Mouse (Mus musculus) brain, embryonic 14.5 days (tissue): ENCODE measurements around the gene Gm21969. TPM values are rescaled to one million over a fixed set of nuclear protein-coding genes. Genes with fewer than 3 reads are reported as not detected.

Source experiments
- DNase-seq: peaks from one replicate; pipeline ENCODE4 v3.0.0-alpha.2; 2011; ENCODE audit warnings: low read depth
- CTCF ChIP-seq: fragments of 200-500 bp; IDR thresholded peaks from 2 replicates; pipeline ENCODE4 v1.5.1; 2012; ENCODE audit warnings: inconsistent platforms, mild to moderate bottlenecking, moderate library complexity, borderline replicate concordance; ENCODE audit not compliant: insufficient read depth, insufficient read length; ENCODE audit errors: extremely low read depth
- POLR2A ChIP-seq: fragments of 200-500 bp; IDR thresholded peaks from 2 replicates; pipeline ENCODE4 v1.6.1; 2012; ENCODE audit warnings: mild to moderate bottlenecking, inconsistent platforms, borderline replicate concordance; ENCODE audit not compliant: poor library complexity, insufficient read depth, insufficient read length, severe bottlenecking; ENCODE audit errors: extremely low read depth
- polyA plus RNA-seq: library from polyadenylated mRNA; depleted of rRNA; stranded (reverse); fragments of >200 nt; gene quantifications from 2 replicates; pipeline ENCODE4 v1.2.3, GENCODE M21; 2012; rRNA removed

Gene Gm21969
- polyA plus RNA-seq, 1 experiment, result not detected

- TF ChIP-seq CTCF (no peak), POLR2A (no peak)
- DNase-seq, result no peak
Measured at GRCm38 (mm10) chr4:139683728-139684638, 81.0 kb downstream of the Gm21969 start.

- TF ChIP-seq CTCF (peak; percentile 81), POLR2A (no peak)
- DNase-seq, result peak; percentile 67
Measured at GRCm38 (mm10) chr4:139684639-139685017, 81.6 kb downstream of the Gm21969 start.

GRCm38 (mm10) chr4:139688058-139688457, 85.1 kb downstream of the Gm21969 start:
- DNase-seq, result no peak
- TF ChIP-seq CTCF, result no peak
- TF ChIP-seq POLR2A, result no peak

GRCm38 (mm10) chr4:139689627-139690269, 86.8 kb downstream of the Gm21969 start:
- DNase-seq, result peak; percentile 64
- TF ChIP-seq CTCF, result no peak
- TF ChIP-seq POLR2A, result no peak

- no peak for DNase-seq
- TF ChIP-seq POLR2A (no peak), CTCF (no peak)
Measured at GRCm38 (mm10) chr4:139693315-139693714, 90.3 kb downstream of the Gm21969 start.

- DNase-seq, result no peak
- no peak for TF ChIP-seq POLR2A
- no peak for TF ChIP-seq CTCF
Measured at GRCm38 (mm10) chr4:139697755-139698154, 94.8 kb downstream of the Gm21969 start.

GRCm38 (mm10) chr4:139698602-139699001, 95.6 kb downstream of the Gm21969 start:
- TF ChIP-seq CTCF, result no peak
- TF ChIP-seq POLR2A, result no peak
- no peak for DNase-seq

GRCm38 (mm10) chr4:139702914-139703313, 99.9 kb downstream of the Gm21969 start:
- no peak for DNase-seq

GRCm38 (mm10) chr4:139703468-139703867, 100.5 kb downstream of the Gm21969 start:
- DNase-seq, result no peak
- TF ChIP-seq CTCF, result peak; percentile 35; the same call in 1 of the 2 replicates
- TF ChIP-seq POLR2A, result no peak

More at GRCm38 (mm10) chr4:139702914-139703313, 99.9 kb downstream of the Gm21969 start:
- TF ChIP-seq POLR2A (no peak), CTCF (no peak)

- no peak for DNase-seq
- TF ChIP-seq CTCF (no peak), POLR2A (no peak)
Measured at GRCm38 (mm10) chr4:139705986-139706385, 103.0 kb downstream of the Gm21969 start.

- peak; percentile 23 for DNase-seq
- no peak for TF ChIP-seq CTCF
- no peak for TF ChIP-seq POLR2A
Measured at GRCm38 (mm10) chr4:139710467-139711334, 107.7 kb downstream of the Gm21969 start.

Other genes starting within 250 kb of the Gm21969 start
- gene Iffo2, start 72.6 kb upstream of the Gm21969 start, polyA plus RNA-seq, result 5.6 and 11.0 TPM in 2 replicates
- 24.2 and 26.4 TPM in 2 replicates for gene Aldh4a1, start 19.7 kb downstream of the Gm21969 start, polyA plus RNA-seq
- gene Tas1r2, start 50.4 kb downstream of the Gm21969 start, polyA plus RNA-seq, result 0.04 TPM in 1 of 2 replicates, not detected in the other
- 6.8 and 12.2 TPM in 2 replicates for gene Pax7, start 230.3 kb downstream of the Gm21969 start, polyA plus RNA-seq